Mouse (Mus musculus): ENCODE results near the gene Phxr2. TPM values are rescaled to one million over a fixed set of nuclear protein-coding genes. Genes with fewer than 3 reads are reported as not detected.
"Not testable (repeated sequence)": the region's sequence is repeated elsewhere in the genome, so short reads cannot be mapped to it uniquely, and the experiment has no call there.

Gene Phxr2
- not detected for total RNA-seq (2022)

GRCm38 (mm10) chr10:99126225-99126624 lies at the start of gene Phxr2:
Gene Phxr2 (minus strand): TSS chr10:99126325.
- DNase-seq = no peak

DNA sequence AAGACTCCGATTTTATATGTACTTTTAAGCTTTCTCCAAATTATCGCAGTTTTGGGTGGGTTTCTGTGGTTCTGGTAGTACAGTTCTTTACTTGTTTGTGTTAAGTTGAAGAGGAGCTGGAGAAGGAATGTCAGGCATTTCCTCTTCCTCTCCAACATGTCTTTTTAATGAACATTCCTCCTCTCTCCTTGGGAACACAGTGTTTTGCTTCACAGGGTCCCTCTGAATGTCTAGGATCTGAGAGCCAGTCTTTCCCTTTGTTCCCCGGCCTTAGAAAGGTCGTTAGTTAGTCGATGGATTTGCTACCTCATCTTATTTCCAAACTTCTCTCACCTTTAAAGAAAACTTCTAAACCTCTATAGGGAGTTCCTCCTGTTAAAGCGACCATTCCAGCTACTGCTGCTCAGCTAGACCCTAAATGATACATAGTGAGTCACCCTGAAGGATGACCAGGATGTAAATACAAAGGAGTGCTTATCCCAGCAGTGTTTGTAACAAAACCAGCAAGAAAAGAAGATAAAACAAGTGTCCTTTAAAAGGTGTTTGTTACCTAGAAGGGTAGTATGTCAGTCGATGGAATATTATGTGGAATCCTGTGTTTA lies 46.9 kb upstream of the Phxr2 start:
- no peak for DNase-seq

DNA sequence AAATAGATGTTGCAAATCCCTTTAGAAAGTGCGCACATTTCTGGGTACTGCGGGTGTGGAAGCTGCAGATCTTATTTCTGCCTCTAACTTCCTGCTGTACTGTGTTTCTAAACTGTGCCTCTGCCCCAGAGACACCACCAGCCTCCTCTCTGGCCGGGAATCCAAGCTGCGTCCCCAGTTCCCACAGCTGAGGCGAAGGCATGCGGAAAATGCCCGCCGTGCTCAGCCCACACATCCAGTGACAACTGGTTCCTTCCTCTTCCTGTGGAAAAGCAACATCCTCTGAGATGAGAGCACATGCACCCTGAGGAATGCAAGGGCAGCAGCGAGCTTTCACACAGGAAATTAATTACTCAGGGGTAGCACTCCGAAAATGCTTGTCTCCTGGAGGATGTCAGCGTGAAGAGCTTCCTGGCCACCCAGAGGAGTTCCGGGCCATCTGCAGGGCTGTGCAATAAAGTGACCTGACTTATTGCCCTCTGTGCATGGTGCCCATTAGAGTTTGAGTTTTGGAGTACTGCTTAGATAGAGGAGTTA lies 45.9 kb upstream of the Phxr2 start:
- peak; percentile 47 for DNase-seq

GRCm38 (mm10) chr10:99169765-99170129 lies 43.6 kb upstream of the Phxr2 start:
- DNase-seq = no peak

DNA sequence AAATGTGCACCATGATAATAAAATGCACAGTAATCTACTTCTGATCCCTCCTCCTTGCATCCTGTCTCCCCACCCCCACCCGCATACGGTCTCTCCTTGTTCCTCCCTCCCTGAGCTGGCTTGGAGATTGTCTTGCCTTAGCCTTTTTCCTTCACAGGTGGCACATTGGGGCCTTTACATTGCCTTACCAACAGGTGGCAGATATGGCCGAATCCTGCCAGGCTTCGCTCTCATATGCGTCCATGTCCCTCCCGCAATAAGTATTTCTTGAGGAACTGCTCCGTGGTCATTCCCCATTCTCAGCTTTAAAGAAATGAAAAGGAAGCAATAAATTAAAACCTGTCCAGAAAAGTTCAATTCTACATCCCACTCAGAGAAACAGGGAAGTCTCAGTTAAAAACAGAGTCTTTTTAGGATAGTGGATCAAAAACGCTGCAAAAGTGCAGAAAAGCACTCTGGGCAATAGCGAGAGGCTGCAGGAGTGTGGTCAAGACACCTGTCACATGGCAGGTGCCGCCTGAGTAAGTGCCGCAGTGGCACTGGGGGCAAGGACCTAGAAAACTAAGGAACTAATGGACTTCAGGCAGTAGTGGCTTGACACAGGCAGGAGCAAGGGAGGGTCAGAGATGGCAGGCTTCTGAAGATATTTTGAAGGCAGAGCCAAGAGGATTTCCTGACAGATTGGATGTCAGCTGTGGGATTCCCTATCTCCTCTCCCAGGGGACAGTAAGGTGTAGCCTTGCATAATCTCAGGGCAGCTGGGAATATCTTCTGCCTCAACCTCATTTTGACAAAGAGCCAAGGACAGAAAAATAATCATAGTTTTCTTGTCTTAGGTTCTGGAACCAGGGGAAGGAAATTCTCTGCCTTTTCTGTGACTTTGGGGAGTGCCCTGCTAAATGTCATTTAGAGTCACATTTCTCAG lies 43.0 kb upstream of the Phxr2 start:
- no peak for DNase-seq

- no peak for DNase-seq
Observed at GRCm38 (mm10) chr10:99168404-99168803, 42.3 kb upstream of the Phxr2 start.

DNA sequence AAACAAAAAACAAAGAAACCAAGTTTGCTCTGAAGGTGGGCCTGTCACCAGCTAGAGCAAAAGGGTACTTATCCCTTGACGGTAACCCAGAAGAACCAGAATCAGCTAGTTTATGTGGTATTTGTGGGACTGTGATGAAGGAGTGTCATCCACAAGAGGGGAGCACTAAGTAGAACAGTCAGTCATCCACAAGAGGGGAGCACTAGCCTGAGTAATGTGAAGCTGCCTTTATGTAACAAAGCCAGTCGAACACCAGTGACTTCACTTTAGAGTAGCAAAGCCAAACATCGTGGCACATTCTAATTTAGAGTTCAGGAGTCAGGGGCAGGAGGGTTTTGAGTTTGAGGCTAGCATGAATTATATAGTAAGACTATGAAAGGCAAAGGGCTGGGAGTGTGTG lies 40.3 kb upstream of the Phxr2 start:
- no peak for DNase-seq

DNA sequence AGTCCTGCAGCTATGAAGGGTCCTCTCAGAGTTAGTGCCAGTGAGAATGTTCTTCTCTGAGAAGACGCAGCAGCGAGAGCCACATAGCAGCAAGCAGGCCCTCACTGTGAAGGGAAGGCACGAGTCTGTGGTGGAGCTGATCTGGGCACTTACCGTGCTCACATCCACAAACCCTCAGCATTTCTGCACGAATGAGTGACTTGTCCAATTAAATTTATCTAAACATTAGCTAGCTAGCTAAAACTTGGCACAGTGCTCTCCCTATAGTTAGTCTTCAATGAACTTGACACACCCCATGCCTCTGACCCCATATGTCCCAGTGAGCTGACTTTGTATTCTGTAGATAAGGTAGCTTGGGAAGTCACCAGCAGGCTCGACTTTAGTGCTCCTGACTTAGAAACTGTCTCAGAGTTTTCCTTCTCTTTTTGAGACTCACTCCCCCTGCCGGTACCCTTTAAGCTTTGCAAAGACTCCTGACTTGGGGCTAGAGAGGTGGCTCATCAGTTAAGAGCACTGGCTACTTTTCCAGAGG lies 39.7 kb upstream of the Phxr2 start:
- DNase-seq = no peak

DNA sequence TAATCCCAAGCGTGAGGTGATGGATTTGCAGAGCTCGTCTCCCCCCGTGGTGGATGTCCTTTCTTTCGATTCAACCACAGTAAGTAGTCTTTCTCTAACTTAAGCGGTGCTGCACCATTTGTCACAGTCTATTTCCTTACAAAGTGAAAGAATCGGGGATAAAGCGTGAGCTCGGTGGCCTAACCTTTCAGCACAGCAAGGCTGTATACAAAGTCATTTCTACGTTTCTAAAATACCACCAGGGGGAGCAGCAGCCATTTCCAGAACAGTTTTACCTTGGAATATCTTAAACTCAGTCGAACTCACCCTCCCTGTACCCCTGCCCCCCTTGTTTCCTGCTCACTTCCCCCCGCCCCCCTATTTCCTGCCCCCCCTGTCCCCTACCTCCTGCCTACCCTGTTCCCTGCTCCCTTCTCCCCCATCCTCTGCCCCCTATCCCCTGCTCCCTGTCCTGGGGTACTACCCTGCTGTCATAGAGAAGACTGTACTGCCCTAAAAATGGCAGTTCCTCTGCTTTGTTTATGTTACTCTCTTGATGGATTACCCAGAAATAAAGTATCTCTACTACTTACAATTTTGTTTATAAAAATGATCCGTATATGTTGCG lies 38.8 kb upstream of the Phxr2 start:
- no peak for DNase-seq

- no peak for DNase-seq
Observed at GRCm38 (mm10) chr10:99163002-99163401, 36.9 kb upstream of the Phxr2 start.

DNA sequence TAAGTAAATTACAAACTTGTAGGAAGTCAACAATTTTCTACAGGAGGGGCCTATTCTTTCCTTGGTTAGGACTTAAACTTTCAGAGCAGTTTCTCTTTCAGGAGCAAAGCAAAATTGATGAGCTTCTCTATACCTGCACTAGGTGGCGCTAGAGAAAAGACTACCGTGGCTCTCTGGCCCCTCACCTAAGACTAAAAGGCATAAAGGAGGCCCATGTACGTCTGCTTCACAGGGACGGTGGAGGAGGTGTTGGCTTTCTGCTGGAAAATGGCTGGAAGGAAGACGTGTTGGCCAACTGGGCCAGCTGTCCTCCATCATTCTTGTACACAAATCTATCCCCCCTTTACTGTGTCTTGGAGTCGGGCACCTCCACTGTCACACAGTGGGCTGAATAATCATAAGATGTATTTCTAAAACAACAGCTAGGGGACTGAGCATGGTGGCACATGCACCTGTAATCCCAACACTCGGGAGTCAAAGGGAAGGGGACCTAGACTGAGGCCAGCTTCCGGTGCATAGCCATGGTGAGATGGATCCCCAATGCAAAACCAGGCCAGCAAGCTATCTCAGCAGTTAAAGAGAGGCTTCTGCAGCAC lies 36.0 kb upstream of the Phxr2 start:
- no peak for DNase-seq

DNA sequence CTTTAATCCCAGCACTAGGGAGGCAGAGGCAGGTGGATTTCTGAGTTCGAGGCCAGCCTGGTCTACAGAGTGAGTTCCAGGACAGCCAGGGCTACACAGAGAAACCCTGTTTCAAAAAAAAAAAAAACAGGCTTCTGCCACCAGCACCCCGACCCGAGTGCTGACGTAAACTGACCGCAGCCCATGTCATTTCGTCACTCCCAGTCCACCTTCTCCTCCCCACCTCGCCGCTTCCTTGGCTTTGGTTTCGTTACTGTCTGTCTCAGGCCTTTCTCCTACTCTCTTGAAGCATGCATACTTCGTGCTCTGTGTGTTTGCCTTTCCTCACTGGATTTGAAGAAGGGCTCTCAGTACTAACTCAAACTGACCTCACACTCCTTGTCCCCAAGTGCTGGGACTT lies 31.6 kb upstream of the Phxr2 start:
- DNase-seq = not testable (repeated sequence)

DNA sequence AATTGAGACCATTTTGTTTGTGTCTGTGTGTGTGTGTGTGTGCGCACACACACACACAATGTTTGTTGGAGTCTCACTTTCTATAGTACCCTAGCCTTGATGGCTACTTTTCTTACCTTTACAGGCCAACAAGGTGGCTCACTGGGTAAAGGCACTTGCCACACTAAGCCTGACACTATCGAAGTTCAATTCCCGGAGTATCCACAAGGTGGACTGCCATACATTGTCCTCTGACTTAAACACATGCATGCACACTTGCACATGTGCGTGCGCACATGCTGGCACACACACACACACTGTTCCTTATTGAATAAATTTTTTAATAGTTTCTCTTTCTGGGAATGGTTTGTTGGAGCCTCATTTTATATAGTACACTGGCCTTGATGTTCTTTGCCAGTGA lies 30.7 kb upstream of the Phxr2 start:
- DNase-seq = no peak

DNA sequence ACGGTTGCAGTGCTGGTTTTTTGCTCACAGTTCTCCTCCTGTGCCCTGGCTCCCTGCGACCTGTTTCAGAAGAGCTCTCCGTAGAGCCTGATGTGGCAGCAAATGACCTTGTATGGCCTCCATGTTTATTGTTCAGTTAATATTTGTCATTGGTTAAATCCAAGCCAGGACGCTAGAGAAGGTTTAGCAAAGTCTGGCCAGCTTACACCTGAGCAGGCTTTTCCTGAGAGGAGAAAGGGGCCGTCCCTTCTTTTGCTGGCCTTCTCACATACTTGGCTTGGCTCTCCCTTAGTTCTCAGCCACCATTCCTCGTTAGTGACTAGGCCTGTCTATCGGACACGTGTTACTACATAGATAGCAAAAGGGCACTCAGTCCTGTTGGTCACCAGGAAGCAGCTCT lies 28.5 kb upstream of the Phxr2 start:
- DNase-seq = no peak

GRCm38 (mm10) chr10:99152063-99152462 lies 25.9 kb upstream of the Phxr2 start:
- no peak for DNase-seq

- DNase-seq = no peak
Observed at GRCm38 (mm10) chr10:99151580-99151979, 25.5 kb upstream of the Phxr2 start.

GRCm38 (mm10) chr10:99150016-99150415 lies 23.9 kb upstream of the Phxr2 start:
- DNase-seq = no peak

GRCm38 (mm10) chr10:99146596-99146995 lies 20.5 kb upstream of the Phxr2 start:
- no peak for DNase-seq

DNA sequence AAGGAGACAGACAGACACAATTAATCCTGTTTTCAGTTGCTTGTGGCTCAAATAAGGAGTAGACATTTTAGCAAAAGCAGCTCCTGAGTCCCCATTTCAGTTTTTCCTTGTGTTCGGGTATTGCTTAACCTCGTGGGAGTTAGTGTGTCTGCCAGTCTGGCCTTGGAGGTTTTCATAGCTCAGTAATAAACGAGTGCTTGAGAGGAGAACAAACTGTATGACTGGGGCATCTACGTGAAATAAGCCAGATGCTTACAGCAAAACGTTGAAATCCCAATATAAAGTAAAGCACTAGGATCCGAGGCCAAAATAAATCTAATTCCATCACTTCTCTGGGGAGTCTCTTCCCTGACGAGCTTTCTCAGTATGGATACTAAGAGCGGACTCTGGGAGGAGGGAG lies 19.5 kb upstream of the Phxr2 start:
- no peak for DNase-seq

- DNase-seq = no peak
Observed at GRCm38 (mm10) chr10:99136337-99136736, 10.2 kb upstream of the Phxr2 start.

DNA sequence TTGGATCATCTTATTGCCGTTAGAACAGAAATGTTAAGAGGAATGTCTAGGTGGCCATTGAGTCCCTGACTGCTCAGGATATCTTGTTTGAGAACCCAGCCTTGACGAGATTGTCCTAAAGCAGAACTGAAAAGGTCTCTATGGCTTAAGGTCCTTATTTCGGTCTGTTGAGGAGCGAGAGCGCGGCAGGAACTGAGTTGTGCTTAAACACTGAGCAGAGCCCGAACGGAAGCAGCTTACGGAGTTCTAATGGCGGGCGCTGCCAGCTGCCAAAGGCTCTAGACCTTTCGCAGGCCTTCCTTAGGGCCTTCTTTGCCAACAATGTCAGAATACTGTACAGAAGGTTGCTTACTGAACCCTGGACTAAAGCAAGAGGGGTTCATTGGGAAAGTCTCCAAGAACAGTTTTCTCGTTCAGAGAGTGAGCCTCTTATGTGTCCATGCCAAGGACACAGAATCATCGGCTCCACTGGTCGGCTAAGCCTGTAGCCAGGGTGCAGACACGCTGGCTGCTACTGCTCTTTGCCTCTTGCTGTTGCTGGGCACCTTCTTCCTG lies 7.3 kb upstream of the Phxr2 start:
- DNase-seq = no peak

DNA sequence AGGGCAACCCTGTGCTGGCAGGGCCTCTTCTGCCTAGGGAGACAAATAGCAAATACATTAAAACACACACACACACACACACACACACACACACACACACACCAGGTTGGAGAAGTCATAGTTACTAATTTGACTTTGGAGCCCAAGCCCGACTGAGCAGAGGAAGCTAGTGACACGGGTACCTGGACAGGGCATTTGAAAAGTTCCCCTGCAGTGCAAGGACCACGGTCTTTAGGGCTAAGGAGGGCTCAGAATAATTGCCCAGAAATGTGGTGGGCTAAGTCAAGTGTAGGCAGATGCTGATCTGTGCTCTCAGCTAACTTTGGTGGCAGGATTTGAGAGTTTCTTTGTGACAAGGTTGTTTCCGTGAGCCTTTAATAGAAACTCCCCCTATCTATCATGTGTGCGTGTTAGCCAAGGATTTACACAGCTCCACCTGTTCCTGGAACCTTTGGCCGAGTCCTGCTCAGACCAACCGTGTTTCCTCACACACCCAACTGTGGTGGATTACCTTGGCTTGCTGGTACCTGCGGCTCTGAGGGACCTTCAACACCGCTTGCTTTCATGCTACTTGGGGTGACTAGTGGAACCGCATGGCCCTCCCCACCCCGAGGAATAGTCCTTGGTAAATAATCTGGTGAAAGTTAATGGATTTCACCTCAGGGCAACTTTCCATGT lies 6.6 kb upstream of the Phxr2 start:
- no peak for DNase-seq
